Mouse (Mus musculus) forebrain, embryonic 12.5 days (tissue): ENCODE data around the gene Kntc1. TPM values are rescaled to one million over a fixed set of nuclear protein-coding genes. Genes with fewer than 3 reads are reported as not detected.

ENCODE experiments used
- ATAC-seq: fragments of 200-750 bp; cut with Nextera tagmentation; 2 replicates; pipeline ENCODE4 v1.8.0; 2017; ENCODE audit warnings: moderate TSS enrichment; ENCODE audit not compliant: low FRiP score
- H3K27ac ChIP-seq: fragments of 300-500 bp; sonication (generic); 2 replicates; pipeline ENCODE4 v1.5.1; 2016; ENCODE audit warnings: mild to moderate bottlenecking
- H3K27me3 ChIP-seq: fragments of 300-500 bp; sonication (generic); 2 replicates; pipeline ENCODE4 v1.6.1; 2016; ENCODE audit warnings: mild to moderate bottlenecking
- H3K36me3 ChIP-seq: fragments of 300-500 bp; sonication (generic); replicated peaks from 2 replicates; pipeline ENCODE4 v1.6.1; 2016; ENCODE audit warnings: mild to moderate bottlenecking
- H3K4me1 ChIP-seq: fragments of 300-500 bp; sonication (generic); 2 replicates; pipeline ENCODE4 v1.6.1; 2016
- H3K4me2 ChIP-seq: fragments of 300-500 bp; sonication (generic); 2 replicates; pipeline ENCODE4 v1.6.1; 2016; ENCODE audit warnings: mild to moderate bottlenecking, moderate library complexity
- H3K4me3 ChIP-seq: fragments of 300-500 bp; sonication (generic); replicated peaks from 2 replicates; pipeline ENCODE4 v1.5.1; 2016; ENCODE audit warnings: mild to moderate bottlenecking
- H3K9ac ChIP-seq: fragments of 300-500 bp; sonication (generic); 2 replicates; pipeline ENCODE4 v1.6.1; 2016; ENCODE audit warnings: mild to moderate bottlenecking
- H3K9me3 ChIP-seq: fragments of 300-500 bp; sonication (generic); 2 replicates; pipeline ENCODE4 v1.6.1; 2016
- WGBS: fragments of 180-500 bp; shearing (Covaris S2); methylation state at CpG from one replicate; pipeline ENCODE4 v1.1.7; 2016; 5-methylcytosine and 5-hydroxymethylcytosine counted together
- polyA plus RNA-seq: library from polyadenylated mRNA; unstranded; fragments of >200 nt; fragmentation: Nextera tagmentation; extraction: Ambion mirVana; gene quantifications from 2 replicates; pipeline ENCODE4 v1.2.1, GENCODE M21; 2016

Kntc1 gene
- polyA plus RNA-seq, 1 experiment from 2014 or later, result 49.4 TPM

GRCm38 (mm10) chr5:123820501-123821263 lies 71.2 kb downstream of the Kntc1 start:
- no peak overlapping the region for H3K27ac ChIP-seq
- no peak for ATAC-seq
- no peaks in the 10 kb centered on the region for H3K27me3 ChIP-seq
- H3K9ac ChIP-seq, result no peak overlapping the region
- H3K4me3 ChIP-seq, result no peak overlapping the region
- no peaks in the 10 kb centered on the region for H3K4me1 ChIP-seq
- H3K9me3 ChIP-seq, result no peaks in the 10 kb centered on the region
- H3K36me3 ChIP-seq, result peaks cover 54% of the 10 kb centered on the region
- WGBS, result 90% methylated on average over 9 of the region's 9 CpGs
- H3K4me2 ChIP-seq, result no peak overlapping the region

GRCm38 (mm10) chr5:123821264-123821571 lies 71.7 kb downstream of the Kntc1 start:
- 92% methylated on average over 3 of the region's 3 CpGs for WGBS
- H3K27me3 ChIP-seq, result no peaks in the 10 kb centered on the region
- no peak for ATAC-seq
- no peak overlapping the region for H3K9ac ChIP-seq
- no peaks in the 10 kb centered on the region for H3K9me3 ChIP-seq
- no peaks in the 10 kb centered on the region for H3K4me1 ChIP-seq
- H3K4me3 ChIP-seq, result no peak overlapping the region
- no peak overlapping the region for H3K27ac ChIP-seq
- peaks cover 49% of the 10 kb centered on the region for H3K36me3 ChIP-seq
- H3K4me2 ChIP-seq, result no peak overlapping the region

GRCm38 (mm10) chr5:123822706-123823105 lies 73.2 kb downstream of the Kntc1 start:
- Histone ChIP-seq H3K27me3 (no peaks in the 10 kb centered on the region), H3K36me3 (peaks cover 41% of the 10 kb centered on the region), H3K9ac (no peak overlapping the region), H3K4me2 (no peak overlapping the region), H3K4me1 (no peaks in the 10 kb centered on the region), H3K27ac (0 out of 2 replicates have a peak overlapping the region, but pooled peaks have one; percentile 19), H3K9me3 (no peaks in the 10 kb centered on the region), H3K4me3 (no peak overlapping the region)
- ATAC-seq, result no peak
- 62% methylated on average over 7 of the region's 7 CpGs for WGBS

GRCm38 (mm10) chr5:123827659-123828091 lies 78.2 kb downstream of the Kntc1 start:
- WGBS, result 88% methylated on average over 6 of the region's 6 CpGs
- Histone ChIP-seq H3K4me3 (no peak overlapping the region), H3K4me1 (no peaks in the 10 kb centered on the region), H3K9ac (no peak overlapping the region), H3K27me3 (no peaks in the 10 kb centered on the region), H3K4me2 (no peak overlapping the region), H3K27ac (no peak overlapping the region), H3K9me3 (no peaks in the 10 kb centered on the region), H3K36me3 (peaks cover 8% of the 10 kb centered on the region; the same call in 1 of the 2 replicates)
- ATAC-seq, result no peak

GRCm38 (mm10) chr5:123832309-123832708 lies 82.8 kb downstream of the Kntc1 start:
- WGBS, result 90% methylated on average over 7 of the region's 7 CpGs
- ATAC-seq, result no peak
- no peak overlapping the region for H3K9ac ChIP-seq
- no peak overlapping the region for H3K4me3 ChIP-seq
- H3K36me3 ChIP-seq, result no peaks in the 10 kb centered on the region
- no peaks in the 10 kb centered on the region for H3K4me1 ChIP-seq
- no peaks in the 10 kb centered on the region for H3K9me3 ChIP-seq
- no peak overlapping the region for H3K27ac ChIP-seq
- H3K4me2 ChIP-seq, result no peak overlapping the region
- no peaks in the 10 kb centered on the region for H3K27me3 ChIP-seq

- Histone ChIP-seq H3K4me3 (no peak overlapping the region), H3K9ac (no peak overlapping the region), H3K4me2 (no peak overlapping the region), H3K36me3 (no peaks in the 10 kb centered on the region), H3K9me3 (no peaks in the 10 kb centered on the region), H3K4me1 (no peaks in the 10 kb centered on the region), H3K27me3 (no peaks in the 10 kb centered on the region), H3K27ac (no peak overlapping the region)
- ATAC-seq, result no peak
- 86% methylated on average over 3 of the region's 3 CpGs for WGBS
These were observed 85.3 kb downstream of the Kntc1 start for GRCm38 (mm10) chr5:123834836-123835235.

- Histone ChIP-seq H3K9me3 (no peaks in the 10 kb centered on the region), H3K36me3 (no peaks in the 10 kb centered on the region), H3K4me1 (peaks cover 5% of the 10 kb centered on the region; the same call in 1 of the 2 replicates), H3K9ac (no peak overlapping the region), H3K4me3 (no peak overlapping the region), H3K27ac (no peak overlapping the region), H3K27me3 (no peaks in the 10 kb centered on the region), H3K4me2 (no peak overlapping the region)
- no peak for ATAC-seq
- 48% methylated on average over 4 of the region's 4 CpGs for WGBS
These were observed 87.9 kb downstream of the Kntc1 start for GRCm38 (mm10) chr5:123837371-123837770.

GRCm38 (mm10) chr5:123842221-123842934 lies 92.9 kb downstream of the Kntc1 start:
- Histone ChIP-seq H3K4me2 (no peak overlapping the region), H3K36me3 (no peaks in the 10 kb centered on the region), H3K4me1 (peaks cover 5% of the 10 kb centered on the region; the same call in 1 of the 2 replicates), H3K9me3 (no peaks in the 10 kb centered on the region), H3K4me3 (no peak overlapping the region), H3K9ac (no peak overlapping the region), H3K27ac (no peak overlapping the region), H3K27me3 (no peaks in the 10 kb centered on the region)
- no peak for ATAC-seq
- WGBS, result 67% methylated on average over 11 of the region's 11 CpGs

- H3K9me3 ChIP-seq, result no peaks in the 10 kb centered on the region
- WGBS, result 86% methylated on average over 3 of the region's 3 CpGs
These were observed 93.4 kb downstream of the Kntc1 start for GRCm38 (mm10) chr5:123842935-123843282.

GRCm38 (mm10) chr5:123843816-123844215 lies 94.3 kb downstream of the Kntc1 start:
- Histone ChIP-seq H3K36me3 (no peaks in the 10 kb centered on the region), H3K27me3 (no peaks in the 10 kb centered on the region), H3K9me3 (no peaks in the 10 kb centered on the region), H3K4me1 (peaks cover 5% of the 10 kb centered on the region; the same call in 1 of the 2 replicates), H3K27ac (no peak overlapping the region), H3K4me3 (no peak overlapping the region), H3K4me2 (no peak overlapping the region), H3K9ac (no peak overlapping the region)
- ATAC-seq, result no peak
- WGBS, result 54% methylated on average over 4 of the region's 4 CpGs

More at GRCm38 (mm10) chr5:123842935-123843282, 93.4 kb downstream of the Kntc1 start:
- H3K27me3 ChIP-seq, result no peaks in the 10 kb centered on the region
- no peak overlapping the region for H3K27ac ChIP-seq
- H3K4me3 ChIP-seq, result no peak overlapping the region
- ATAC-seq, result no peak
- H3K4me2 ChIP-seq, result no peak overlapping the region
- H3K36me3 ChIP-seq, result no peaks in the 10 kb centered on the region
- no peak overlapping the region for H3K9ac ChIP-seq
- peaks cover 5% of the 10 kb centered on the region; the same call in 1 of the 2 replicates for H3K4me1 ChIP-seq

- H3K9ac ChIP-seq, result no peak overlapping the region
- no peaks in the 10 kb centered on the region for H3K36me3 ChIP-seq
- H3K27me3 ChIP-seq, result no peaks in the 10 kb centered on the region
- WGBS, result 97% methylated on average over 14 of the region's 14 CpGs
- no peak overlapping the region for H3K4me3 ChIP-seq
- H3K9me3 ChIP-seq, result no peaks in the 10 kb centered on the region
- ATAC-seq, result no peak
- H3K27ac ChIP-seq, result no peak overlapping the region
- H3K4me2 ChIP-seq, result no peak overlapping the region
- H3K4me1 ChIP-seq, result peaks cover 5% of the 10 kb centered on the region; the same call in 1 of the 2 replicates
These were observed 94.8 kb downstream of the Kntc1 start for GRCm38 (mm10) chr5:123844316-123844715.

- Histone ChIP-seq H3K4me1 (no peaks in the 10 kb centered on the region), H3K4me3 (no peak overlapping the region), H3K27me3 (no peaks in the 10 kb centered on the region), H3K4me2 (no peak overlapping the region), H3K9me3 (no peaks in the 10 kb centered on the region), H3K27ac (no peak overlapping the region), H3K9ac (no peak overlapping the region), H3K36me3 (no peaks in the 10 kb centered on the region)
- no peak for ATAC-seq
- 69% methylated on average over 2 of the region's 2 CpGs for WGBS
These were observed 101.9 kb downstream of the Kntc1 start for GRCm38 (mm10) chr5:123851398-123851797.
